Mouse (Mus musculus) neural tube, embryonic 11.5 days (tissue): ENCODE results near the gene Alg5. TPM values are rescaled to one million over a fixed set of nuclear protein-coding genes. Genes with fewer than 3 reads are reported as not detected.

ENCODE experiments used
- ATAC-seq: fragments of 200-750 bp; cut with Nextera tagmentation; 2 replicates; pipeline ENCODE4 v1.8.0; 2017; ENCODE audit warnings: moderate number of reproducible peaks, mild to moderate bottlenecking, moderate TSS enrichment, moderate library complexity; ENCODE audit not compliant: insufficient read depth, low FRiP score, low TSS enrichment
- DNase-seq: peaks from one replicate; pipeline ENCODE4 v3.0.0-alpha.2; 2015; ENCODE audit warnings: low spot score
- H3K27ac ChIP-seq: fragments of 300-500 bp; sonication (generic); 2 replicates; pipeline ENCODE4 v1.5.1; 2014; ENCODE audit warnings: low read depth, mild to moderate bottlenecking, low read length
- H3K27me3 ChIP-seq: fragments of 300-500 bp; sonication (generic); 2 replicates; pipeline ENCODE4 v1.6.1; 2014; ENCODE audit warnings: mild to moderate bottlenecking, low read length, mixed read lengths; ENCODE audit not compliant: control insufficient read depth, insufficient read depth
- H3K36me3 ChIP-seq: fragments of 300-500 bp; sonication (generic); 2 replicates; pipeline ENCODE4 v1.6.1; 2014; ENCODE audit warnings: mild to moderate bottlenecking, low read length, moderate library complexity, mixed read lengths; ENCODE audit not compliant: control insufficient read depth, insufficient read depth
- H3K4me1 ChIP-seq: fragments of 300-500 bp; sonication (generic); 2 replicates; pipeline ENCODE4 v1.6.1; 2014; ENCODE audit warnings: low read length, mixed read lengths; ENCODE audit not compliant: control insufficient read depth, insufficient read depth
- H3K4me2 ChIP-seq: fragments of 300-500 bp; sonication (generic); 2 replicates; pipeline ENCODE4 v1.6.1; 2014; ENCODE audit warnings: low read depth, mild to moderate bottlenecking, moderate library complexity
- H3K4me3 ChIP-seq: fragments of 300-500 bp; sonication (generic); 2 replicates; pipeline ENCODE4 v1.5.1; 2014; ENCODE audit warnings: low read depth, low read length
- H3K9ac ChIP-seq: fragments of 300-500 bp; sonication (generic); 2 replicates; pipeline ENCODE4 v1.6.1; 2014; ENCODE audit warnings: mild to moderate bottlenecking, low read length
- H3K9me3 ChIP-seq: fragments of 300-500 bp; sonication (generic); 2 replicates; pipeline ENCODE4 v1.6.1; 2016; ENCODE audit warnings: low read length; ENCODE audit not compliant: control insufficient read depth
- WGBS: fragments of 180-500 bp; shearing (Covaris S2); extraction: QIAGEN DNeasy Blood & Tissue Kit; methylation state at CpG from one replicate; pipeline ENCODE4 v1.1.7; 2014; 5-methylcytosine and 5-hydroxymethylcytosine counted together
- polyA plus RNA-seq: library from polyadenylated mRNA; unstranded; fragments of >200 nt; fragmentation: Nextera tagmentation; extraction: Ambion mirVana; gene quantifications from 2 replicates; pipeline ENCODE4 v1.2.1, GENCODE M21; 2014

The Alg5 gene
- polyA plus RNA-seq, 1 experiment from 2014 or later, result 38.6 TPM

GRCm38 (mm10) chr3:54768592-54768991 is 33.3 kb downstream of the Alg5 start:
- no peaks in the 10 kb centered on the region for H3K4me1 ChIP-seq
- no peak overlapping the region for H3K9ac ChIP-seq
- H3K36me3 ChIP-seq, result no peaks in the 10 kb centered on the region
- no peak for ATAC-seq
- H3K4me3 ChIP-seq, result no peak overlapping the region
- 95% methylated on average over 8 of the region's 8 CpGs for WGBS
- no peak overlapping the region for H3K4me2 ChIP-seq
- no peak for DNase-seq
- H3K27ac ChIP-seq, result no peak overlapping the region
- no peaks in the 10 kb centered on the region for H3K27me3 ChIP-seq
- H3K9me3 ChIP-seq, result no peaks in the 10 kb centered on the region; the same call in 1 of the 2 replicates

- WGBS, result 84% methylated on average over 17 of the region's 17 CpGs
- Histone ChIP-seq H3K27me3 (no peaks in the 10 kb centered on the region), H3K36me3 (no peaks in the 10 kb centered on the region), H3K27ac (no peak overlapping the region), H3K4me3 (no peak overlapping the region), H3K4me2 (no peak overlapping the region), H3K4me1 (no peaks in the 10 kb centered on the region), H3K9me3 (no peaks in the 10 kb centered on the region; the same call in 1 of the 2 replicates), H3K9ac (no peak overlapping the region)
- ATAC-seq, result no peak
- DNase-seq, result no peak
Measured at GRCm38 (mm10) chr3:54769349-54770275, 34.3 kb downstream of the Alg5 start.

- Histone ChIP-seq H3K9me3 (no peaks in the 10 kb centered on the region; the same call in 1 of the 2 replicates), H3K4me1 (no peaks in the 10 kb centered on the region), H3K27ac (no peak overlapping the region), H3K27me3 (no peaks in the 10 kb centered on the region), H3K9ac (no peak overlapping the region), H3K36me3 (no peaks in the 10 kb centered on the region), H3K4me3 (no peak overlapping the region), H3K4me2 (no peak overlapping the region)
- DNase-seq (no peak), ATAC-seq (no peak)
- WGBS, result 79% methylated on average over 6 of the region's 6 CpGs
Measured at GRCm38 (mm10) chr3:54773613-54774012, 38.3 kb downstream of the Alg5 start.

- Histone ChIP-seq H3K36me3 (no peaks in the 10 kb centered on the region), H3K9ac (no peak overlapping the region), H3K27ac (no peak overlapping the region), H3K4me2 (no peak overlapping the region), H3K9me3 (no peaks in the 10 kb centered on the region; the same call in 1 of the 2 replicates), H3K4me1 (no peaks in the 10 kb centered on the region), H3K27me3 (no peaks in the 10 kb centered on the region), H3K4me3 (no peak overlapping the region)
- ATAC-seq, result no peak
- DNase-seq, result no peak
- WGBS, result 72% methylated on average over 7 of the region's 7 CpGs
Measured at GRCm38 (mm10) chr3:54775989-54776631, 40.8 kb downstream of the Alg5 start.

GRCm38 (mm10) chr3:54790601-54791000 is 55.3 kb downstream of the Alg5 start:
- Histone ChIP-seq H3K27me3 (no peaks in the 10 kb centered on the region), H3K27ac (no peak overlapping the region), H3K4me2 (no peak overlapping the region), H3K4me3 (no peak overlapping the region), H3K9me3 (no peaks in the 10 kb centered on the region), H3K9ac (no peak overlapping the region), H3K4me1 (no peaks in the 10 kb centered on the region), H3K36me3 (no peaks in the 10 kb centered on the region)
- WGBS, result 50% methylated on average over 2 of the region's 2 CpGs
- ATAC-seq (no peak), DNase-seq (no peak)

GRCm38 (mm10) chr3:54791822-54792677 is 56.7 kb downstream of the Alg5 start:
- no peaks in the 10 kb centered on the region for H3K9me3 ChIP-seq
- no peak overlapping the region for H3K4me3 ChIP-seq
- no peaks in the 10 kb centered on the region for H3K36me3 ChIP-seq
- H3K4me1 ChIP-seq, result no peaks in the 10 kb centered on the region
- H3K9ac ChIP-seq, result no peak overlapping the region
- ATAC-seq, result no peak
- no peak overlapping the region for H3K27ac ChIP-seq
- no peak overlapping the region for H3K4me2 ChIP-seq
- no peaks in the 10 kb centered on the region for H3K27me3 ChIP-seq
- WGBS, result 76% methylated on average over 10 of the region's 10 CpGs
- no peak for DNase-seq

GRCm38 (mm10) chr3:54793762-54794161 is 58.4 kb downstream of the Alg5 start:
- Histone ChIP-seq H3K36me3 (no peaks in the 10 kb centered on the region), H3K4me1 (no peaks in the 10 kb centered on the region), H3K27ac (no peak overlapping the region), H3K9ac (no peak overlapping the region), H3K4me2 (no peak overlapping the region), H3K4me3 (no peak overlapping the region), H3K9me3 (no peaks in the 10 kb centered on the region), H3K27me3 (no peaks in the 10 kb centered on the region)
- DNase-seq, result no peak
- WGBS, result 85% methylated on average over 6 of the region's 6 CpGs
- ATAC-seq, result no peak

GRCm38 (mm10) chr3:54795379-54795778 is 60.0 kb downstream of the Alg5 start:
- Histone ChIP-seq H3K4me2 (no peak overlapping the region), H3K9ac (no peak overlapping the region), H3K4me1 (no peaks in the 10 kb centered on the region), H3K27ac (no peak overlapping the region), H3K27me3 (no peaks in the 10 kb centered on the region), H3K4me3 (no peak overlapping the region), H3K9me3 (no peaks in the 10 kb centered on the region), H3K36me3 (no peaks in the 10 kb centered on the region)
- DNase-seq (no peak), ATAC-seq (no peak)
- WGBS, result 90% methylated on average over 5 of the region's 5 CpGs
